Mouse (Mus musculus) skeletal muscle tissue, adult 2 months (tissue): Measurements from ENCODE around the gene Cdk5r1.

Experiments
- DNase-seq: peaks from one replicate; pipeline ENCODE4 v3.0.0-alpha.2; 2012; ENCODE audit warnings: low read depth, low spot score

Cdk5r1 gene

GRCm38 (mm10) chr11:80481409-80482050 is 4.7 kb downstream of the Cdk5r1 start:
- DNase-seq = no peak

GRCm38 (mm10) chr11:80482347-80482746 is 5.5 kb downstream of the Cdk5r1 start:
- no peak for DNase-seq

- DNase-seq = no peak
These were observed 6.1 kb downstream of the Cdk5r1 start for GRCm38 (mm10) chr11:80482921-80483320.

- no peak for DNase-seq
These were observed 6.8 kb downstream of the Cdk5r1 start for GRCm38 (mm10) chr11:80483536-80484067.

GRCm38 (mm10) chr11:80484191-80484791 is 7.5 kb downstream of the Cdk5r1 start:
- no peak for DNase-seq

- no peak for DNase-seq
These were observed 8.3 kb downstream of the Cdk5r1 start for GRCm38 (mm10) chr11:80485120-80485551.

GRCm38 (mm10) chr11:80485622-80486206 is 8.9 kb downstream of the Cdk5r1 start:
- no peak for DNase-seq

- no peak for DNase-seq
These were observed 11.2 kb downstream of the Cdk5r1 start for GRCm38 (mm10) chr11:80487904-80488587.

GRCm38 (mm10) chr11:80489172-80489881 is 12.5 kb downstream of the Cdk5r1 start:
- no peak for DNase-seq

GRCm38 (mm10) chr11:80489882-80490196 is 13.0 kb downstream of the Cdk5r1 start:
- no peak for DNase-seq

GRCm38 (mm10) chr11:80490831-80491230 is 14.0 kb downstream of the Cdk5r1 start:
- DNase-seq = no peak

GRCm38 (mm10) chr11:80493186-80493585 is 16.4 kb downstream of the Cdk5r1 start:
- no peak for DNase-seq

GRCm38 (mm10) chr11:80494852-80495251 is 18.0 kb downstream of the Cdk5r1 start:
- no peak for DNase-seq

GRCm38 (mm10) chr11:80495972-80496371 is 19.1 kb downstream of the Cdk5r1 start:
- no peak for DNase-seq

- no peak for DNase-seq
These were observed 19.8 kb downstream of the Cdk5r1 start for GRCm38 (mm10) chr11:80496640-80497039.

- DNase-seq = no peak
These were observed 20.5 kb downstream of the Cdk5r1 start for GRCm38 (mm10) chr11:80497225-80497919.

GRCm38 (mm10) chr11:80498328-80499070 is 21.7 kb downstream of the Cdk5r1 start:
- no peak for DNase-seq

- DNase-seq = no peak
These were observed 22.7 kb downstream of the Cdk5r1 start for GRCm38 (mm10) chr11:80499550-80499952.

- DNase-seq = no peak
These were observed 26.5 kb downstream of the Cdk5r1 start for GRCm38 (mm10) chr11:80503281-80503680.

GRCm38 (mm10) chr11:80503726-80504452 is 27.1 kb downstream of the Cdk5r1 start:
- no peak for DNase-seq
